Mouse (Mus musculus): ENCODE measurements at regions not wholly inside any gene's neighbourhood (a gene's known extent, or its start where the extent isn't known, plus 50 kb on each side); places are given as distances from the start of the nearest gene placed in this dataset.
"Not testable (repeated sequence)": the region's sequence is repeated elsewhere in the genome, so short reads cannot be mapped to it uniquely, and the experiment has no call there.

GRCm38 (mm10) chr3:53792541-53792940 is 52.3 kb upstream of the Gm10985 start:
- no peak for DNase-seq (ENCODE audit: low spot score in 2 of 2)

GRCm38 (mm10) chr3:53789706-53790105 is 55.2 kb upstream of the Gm10985 start:
- no peak for DNase-seq (ENCODE audit: low spot score in 2 of 2)

GRCm38 (mm10) chr3:53785201-53785600 is 59.7 kb upstream of the Gm10985 start:
- no peak for DNase-seq (ENCODE audit: low spot score in 2 of 2)

GRCm38 (mm10) chr3:53776668-53777067 is 68.2 kb upstream of the Gm10985 start:
- no peak for DNase-seq (ENCODE audit: low spot score in 2 of 2)

- no peak for DNase-seq (ENCODE audit: low spot score in 2 of 2)
These were observed 77.3 kb upstream of the Gm10985 start for GRCm38 (mm10) chr3:53767601-53768000.

GRCm38 (mm10) chr3:53763981-53764380 is 80.9 kb upstream of the Gm10985 start:
- no peak for DNase-seq (ENCODE audit: low spot score in 2 of 2)

GRCm38 (mm10) chr3:53761514-53762075 is 83.3 kb upstream of the Gm10985 start:
- DNase-seq (ENCODE audit: low spot score in 2 of 2) = no peak

GRCm38 (mm10) chr3:53756115-53756853 is 88.6 kb upstream of the Gm10985 start:
- DNase-seq (ENCODE audit: low spot score in 2 of 2) = no peak

- no peak for DNase-seq (ENCODE audit: low spot score in 2 of 2)
These were observed 80.0 kb upstream of the Frem2 start for GRCm38 (mm10) chr3:53737161-53737560.

- DNase-seq (ENCODE audit: low spot score in 2 of 2) = not testable (repeated sequence)
These were observed 78.5 kb upstream of the Frem2 start for GRCm38 (mm10) chr3:53735607-53736006.

GRCm38 (mm10) chr3:53735147-53735546 is 78.0 kb upstream of the Frem2 start:
- no peak for DNase-seq (ENCODE audit: low spot score in 2 of 2)

GRCm38 (mm10) chr3:53730440-53730839 is 73.3 kb upstream of the Frem2 start:
- no peak for DNase-seq (ENCODE audit: low spot score in 2 of 2)

- DNase-seq (ENCODE audit: low spot score in 2 of 2) = peak in 1 of 2 experiments; percentile 17
These were observed 72.7 kb upstream of the Frem2 start for GRCm38 (mm10) chr3:53729810-53730209.

- no peak for DNase-seq (ENCODE audit: low spot score in 2 of 2)
These were observed 72.0 kb upstream of the Frem2 start for GRCm38 (mm10) chr3:53729131-53729530.

GRCm38 (mm10) chr3:53727737-53728136 is 70.6 kb upstream of the Frem2 start:
- DNase-seq (ENCODE audit: low spot score in 2 of 2) = no peak

- DNase-seq (ENCODE audit: low spot score in 2 of 2) = no peak
These were observed 49.9 kb upstream of the Frem2 start for GRCm38 (mm10) chr3:53707101-53707500.
